Mouse (Mus musculus) adrenal gland, postnatal 10 days (tissue): ENCODE data around the gene Ybx1. TPM values are rescaled to one million over a fixed set of nuclear protein-coding genes. Genes with fewer than 3 reads are reported as not detected.

Experiments used
- DNase-seq: peaks from one replicate; pipeline ENCODE4 v3.0.0; 2021; ENCODE audit warnings: mixed read lengths
- total RNA-seq, 2 experiments: library from RNA; stranded (reverse); gene quantifications; 2 replicates each; pipeline ENCODE4 v1.2.3; 2021

The Ybx1 gene
- total RNA-seq, 2 experiments from 2014 or later: 521 to 559 TPM

GRCm38 (mm10) chr4:119274627-119275026, 19.8 kb downstream of the Ybx1 start:
- peak; percentile 37 for DNase-seq

- DNase-seq: no peak
Observed at GRCm38 (mm10) chr4:119266606-119267005, 27.8 kb downstream of the Ybx1 start.

- DNase-seq: no peak
Observed at GRCm38 (mm10) chr4:119263459-119263858, 30.9 kb downstream of the Ybx1 start.

GRCm38 (mm10) chr4:119262483-119262882, 31.9 kb downstream of the Ybx1 start:
- no peak for DNase-seq

GRCm38 (mm10) chr4:119261087-119261713, 33.2 kb downstream of the Ybx1 start:
- no peak for DNase-seq

GRCm38 (mm10) chr4:119259344-119260254, 34.8 kb downstream of the Ybx1 start:
- DNase-seq: no peak

GRCm38 (mm10) chr4:119257083-119257482, 37.3 kb downstream of the Ybx1 start:
- DNase-seq: no peak

GRCm38 (mm10) chr4:119255351-119255750, 39.1 kb downstream of the Ybx1 start, which contains the start of gene Cldn19:
TSS of gene Cldn19 (plus strand) at chr4:119255414.
- no peak for DNase-seq

GRCm38 (mm10) chr4:119254012-119254618, 40.3 kb downstream of the Ybx1 start:
- no peak for DNase-seq

- DNase-seq: no peak
Observed at GRCm38 (mm10) chr4:119252025-119252808, 42.2 kb downstream of the Ybx1 start.

GRCm38 (mm10) chr4:119248407-119248965, 45.9 kb downstream of the Ybx1 start:
- DNase-seq: no peak

- peak; percentile 89 for DNase-seq
Observed at GRCm38 (mm10) chr4:119247462-119248235, 46.8 kb downstream of the Ybx1 start.

GRCm38 (mm10) chr4:119246688-119247225, 47.6 kb downstream of the Ybx1 start:
- DNase-seq: no peak

- DNase-seq: no peak
Observed at GRCm38 (mm10) chr4:119245961-119246360, 48.4 kb downstream of the Ybx1 start.

GRCm38 (mm10) chr4:119245556-119245955, 48.8 kb downstream of the Ybx1 start:
- peak; percentile 64 for DNase-seq

GRCm38 (mm10) chr4:119244468-119245240, 49.8 kb downstream of the Ybx1 start:
- no peak for DNase-seq

GRCm38 (mm10) chr4:119242571-119242970, 51.8 kb downstream of the Ybx1 start:
- DNase-seq: no peak

GRCm38 (mm10) chr4:119241664-119242063, 52.7 kb downstream of the Ybx1 start:
- DNase-seq: peak; percentile 38

GRCm38 (mm10) chr4:119239181-119239682, 55.2 kb downstream of the Ybx1 start:
- DNase-seq: peak; percentile 35

GRCm38 (mm10) chr4:119238661-119239060, 55.7 kb downstream of the Ybx1 start:
- DNase-seq: no peak
